Mouse (Mus musculus) CD4-positive, CD25-positive, alpha-beta regulatory T cell, adult 4 months (primary cell): ENCODE measurements around the gene Olfr403. TPM values are rescaled to one million over a fixed set of nuclear protein-coding genes. Genes with fewer than 3 reads are reported as not detected.
"Not testable (repeated sequence)": the region's sequence is repeated elsewhere in the genome, so short reads cannot be mapped to it uniquely, and the experiment has no call there.

Source experiments
- ATAC-seq: one replicate; pipeline ENCODE4 v1.8.0; 2017
- polyA plus RNA-seq, 2 experiments: library from polyadenylated mRNA; unstranded; fragments of 100-300 nt; shearing (Covaris generic); gene quantifications; one replicate each; pipeline ENCODE4 v1.2.1; 2017

The Olfr403 gene
- polyA plus RNA-seq, result not detected

- ATAC-seq, result no peak
These were observed at the start of gene Olfr403 for GRCm38 (mm10) chr11:74185949-74186348. Gene Olfr403 (plus strand): TSS chr11:74186249.

DNA sequence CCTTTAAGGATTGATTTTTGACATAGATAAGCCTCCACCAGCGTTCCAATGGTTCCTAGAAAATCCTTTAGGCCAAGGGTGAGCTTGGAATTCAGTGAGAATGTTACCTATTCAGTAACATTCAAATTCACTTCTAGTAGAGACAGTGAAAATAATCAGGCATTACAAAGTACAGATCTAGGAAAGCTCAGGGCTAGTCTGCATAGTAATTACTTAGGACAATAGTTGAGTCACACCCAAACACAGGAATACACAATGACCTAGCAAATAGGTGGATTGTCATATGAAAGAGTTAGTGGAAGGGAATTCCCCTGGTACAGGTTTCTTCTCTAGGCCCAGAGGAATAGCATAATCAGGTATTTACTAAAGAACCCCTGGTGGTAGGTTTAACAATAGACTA lies 46.0 kb upstream of the Olfr403 start:
- not testable (repeated sequence) for ATAC-seq

DNA sequence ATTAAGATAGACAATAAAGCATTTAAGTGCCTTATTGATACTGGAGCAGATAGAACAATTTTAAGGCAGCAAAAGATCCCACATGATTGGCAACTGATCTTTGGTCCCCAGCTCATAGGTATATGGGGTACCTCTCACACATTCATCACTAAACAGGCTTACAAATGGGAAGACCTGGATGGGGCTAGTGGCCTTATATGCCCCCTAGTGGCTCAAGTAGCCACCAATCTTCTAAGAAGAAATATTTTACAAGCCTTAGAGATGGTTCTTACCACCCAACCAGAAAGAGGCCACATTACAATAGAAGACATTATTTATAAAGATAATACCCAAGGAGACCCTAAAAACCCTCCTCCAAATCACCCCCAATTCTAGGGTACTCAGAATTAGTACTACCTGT lies 40.2 kb upstream of the Olfr403 start:
- ATAC-seq, result no peak

DNA sequence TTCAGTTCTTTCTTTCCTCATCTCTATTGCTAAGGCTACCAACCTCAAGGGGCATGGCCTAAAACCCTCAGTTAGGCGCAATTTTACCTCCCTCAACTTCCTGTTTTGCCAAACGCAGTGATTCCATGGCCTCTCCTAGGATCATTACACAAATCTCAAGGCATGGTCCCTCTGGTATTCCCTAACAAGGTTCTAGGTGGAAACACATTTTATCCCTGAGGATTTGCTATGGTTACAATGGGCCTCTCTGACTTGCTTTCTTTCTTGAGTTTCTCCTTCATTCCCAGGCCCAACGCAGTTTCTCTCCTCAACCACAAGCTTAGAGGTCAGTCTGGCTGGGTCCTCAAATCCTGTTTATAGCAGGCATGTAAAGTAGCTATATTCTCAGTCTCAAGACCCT lies 32.8 kb upstream of the Olfr403 start, which contains the start of gene Olfr402:
Olfr402 (plus strand) TSS at position 301 of the 400 bp plus-strand sequence.
- no peak for ATAC-seq

DNA sequence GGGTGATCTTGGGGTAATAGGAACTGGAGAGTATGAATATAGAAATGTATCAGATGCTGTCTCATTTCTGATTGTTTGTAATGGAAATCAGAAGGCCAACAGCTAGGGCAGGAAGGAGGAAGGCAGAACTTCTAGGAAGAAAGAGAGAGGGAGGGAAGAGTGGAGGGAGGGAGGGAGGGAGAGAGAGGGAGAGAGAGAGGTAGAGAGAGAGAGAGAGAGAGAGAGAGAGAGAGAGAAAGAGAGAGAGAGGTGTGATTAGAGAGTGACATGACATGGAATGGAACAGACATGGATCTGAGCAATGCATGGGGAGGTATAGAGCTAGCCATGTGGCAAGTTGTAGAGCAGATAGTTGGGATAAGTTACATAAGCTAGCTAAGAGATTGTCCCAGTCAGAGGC lies 17.3 kb upstream of the Olfr403 start:
- ATAC-seq, result no peak

DNA sequence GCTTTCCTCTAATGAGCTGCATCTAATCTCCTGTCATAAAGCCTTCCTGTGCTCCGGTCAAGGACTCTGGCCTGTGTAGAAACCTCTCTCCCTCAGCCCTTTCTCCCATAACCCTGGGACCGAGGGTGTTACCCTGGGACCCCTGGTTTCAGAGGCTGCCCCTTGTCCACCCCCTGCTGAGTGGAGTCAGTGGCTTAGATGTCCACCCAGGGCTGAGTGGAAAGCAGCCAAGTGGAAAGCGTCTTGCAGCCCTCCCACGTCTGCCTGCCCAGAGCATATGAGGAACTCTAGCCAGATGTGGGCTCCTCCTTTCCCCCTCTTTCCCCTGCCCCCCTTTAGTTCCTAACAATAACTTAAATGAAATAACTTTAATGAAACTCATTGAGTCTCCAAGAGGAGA lies 2.9 kb upstream of the Olfr403 start:
- no peak for ATAC-seq

GRCm38 (mm10) chr11:74183745-74184144 lies 2.3 kb upstream of the Olfr403 start:
- no peak for ATAC-seq

DNA sequence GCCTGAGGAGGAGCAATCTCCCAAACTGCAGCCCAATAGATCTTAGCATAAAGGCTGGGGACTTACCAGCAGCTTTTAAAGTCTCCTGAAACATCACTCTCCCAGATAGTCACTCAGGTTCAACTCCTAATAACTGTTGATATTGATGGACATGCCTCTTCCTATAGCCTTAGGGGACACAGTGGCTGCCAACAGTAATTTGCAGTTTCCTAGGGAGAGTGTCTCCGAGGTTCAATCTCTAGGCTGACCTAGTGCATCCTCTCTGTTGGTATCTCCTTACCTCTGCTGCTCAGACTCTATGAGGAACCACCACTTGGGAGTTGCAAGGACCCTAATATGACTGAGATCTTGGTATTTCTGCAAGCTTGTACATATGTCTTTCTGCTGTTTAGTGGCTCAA lies 25.2 kb downstream of the Olfr403 start, which contains the start of gene Olfr43:
Olfr43 (minus strand) TSS at position 101 of the 400 bp plus-strand sequence.
- no peak for ATAC-seq

DNA sequence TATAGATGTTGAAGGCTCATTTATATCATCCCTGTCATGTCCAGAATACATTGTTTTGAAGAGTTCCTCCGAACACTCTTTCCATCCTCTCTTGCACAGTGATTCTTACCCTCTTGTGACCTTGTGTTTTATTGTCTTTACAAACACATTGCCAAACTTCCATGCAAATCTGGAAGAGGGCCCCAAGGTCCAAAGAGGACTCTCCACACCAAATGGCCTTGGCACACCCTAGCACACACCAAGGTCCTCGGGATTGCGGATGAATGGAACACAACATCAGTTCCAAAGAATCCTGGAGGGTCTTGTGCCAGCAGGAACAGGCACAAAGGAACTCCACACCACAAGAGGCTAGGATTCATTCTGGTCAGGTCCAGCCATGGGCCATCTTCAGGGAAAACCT lies 55.2 kb downstream of the Olfr403 start:
- ATAC-seq, result no peak

Other genes starting within 250 kb of the Olfr403 start
- not detected for gene Olfr23, start 249.6 kb upstream of the Olfr403 start, polyA plus RNA-seq
- gene Olfr397, start 225.4 kb upstream of the Olfr403 start, polyA plus RNA-seq, result not detected
- gene Olfr398, start 195.8 kb upstream of the Olfr403 start, polyA plus RNA-seq, result under 1 TPM in 1 of 2 experiments, not detected in 1; 0.26 TPM
- gene Olfr139, start 129.7 kb upstream of the Olfr403 start, polyA plus RNA-seq, result not detected
- not detected for gene Olfr399, start 129.6 kb upstream of the Olfr403 start, polyA plus RNA-seq
- gene Zfp616, start 116.3 kb upstream of the Olfr403 start, polyA plus RNA-seq, result not detected
- not detected for gene Olfr401, start 72.5 kb upstream of the Olfr403 start, polyA plus RNA-seq
- not detected for gene Olfr402, start 32.7 kb upstream of the Olfr403 start, polyA plus RNA-seq
- not detected for gene Olfr43, start 25.1 kb downstream of the Olfr403 start, polyA plus RNA-seq
- gene Olfr406, start 73.6 kb downstream of the Olfr403 start, polyA plus RNA-seq, result not detected
- under 1 TPM in 1 of 2 experiments, not detected in 1; 0.11 TPM for gene Olfr59, start 97.5 kb downstream of the Olfr403 start, polyA plus RNA-seq
- not detected for gene Olfr410, start 151.8 kb downstream of the Olfr403 start, polyA plus RNA-seq
- not detected for gene Olfr411, start 166.4 kb downstream of the Olfr403 start, polyA plus RNA-seq
- gene Olfr412, start 175.8 kb downstream of the Olfr403 start, polyA plus RNA-seq, result not detected